Mouse (Mus musculus) cerebellum, postnatal 36 days (tissue): ENCODE results near the gene Kcnb1.

ENCODE experiments used
- DNase-seq, 2 experiments: peaks; one replicate each; pipeline ENCODE4 v3.0.0; 2021 to 2022; ENCODE audit warnings: mixed read lengths in 2 of 2

The Kcnb1 gene

DNA sequence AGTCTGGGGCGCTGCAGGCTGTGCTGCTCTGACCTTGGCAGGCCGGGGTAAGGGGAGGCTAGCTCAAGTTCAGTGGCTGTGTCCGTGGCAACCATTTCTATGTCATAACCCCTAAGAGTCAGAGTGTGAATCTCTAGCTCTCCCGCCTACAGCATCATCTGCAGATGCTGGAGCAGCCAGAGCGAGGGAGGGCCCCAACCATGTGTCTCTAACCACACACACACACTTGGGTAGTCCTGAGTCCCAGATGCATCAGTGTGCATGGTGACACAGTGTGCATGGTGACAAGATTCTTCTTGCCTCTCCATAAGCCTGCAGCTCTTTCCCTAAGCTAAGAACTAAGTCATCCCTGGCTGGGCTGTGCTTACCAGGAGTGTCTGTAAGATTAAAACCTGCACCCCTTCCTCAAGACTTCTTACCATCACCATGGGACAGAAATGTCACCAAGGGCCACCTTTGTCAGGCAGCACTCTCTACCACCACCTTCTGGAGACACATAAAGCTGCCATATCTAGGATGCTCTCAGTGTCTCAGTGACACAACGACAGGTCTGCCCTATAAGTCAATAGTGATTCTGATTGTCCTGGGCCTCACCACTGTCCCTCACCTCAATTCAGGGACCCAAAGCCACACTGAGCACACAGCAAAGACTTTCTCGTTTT lies 13.7 kb upstream of the Kcnb1 start:
- DNase-seq: no peak

DNA sequence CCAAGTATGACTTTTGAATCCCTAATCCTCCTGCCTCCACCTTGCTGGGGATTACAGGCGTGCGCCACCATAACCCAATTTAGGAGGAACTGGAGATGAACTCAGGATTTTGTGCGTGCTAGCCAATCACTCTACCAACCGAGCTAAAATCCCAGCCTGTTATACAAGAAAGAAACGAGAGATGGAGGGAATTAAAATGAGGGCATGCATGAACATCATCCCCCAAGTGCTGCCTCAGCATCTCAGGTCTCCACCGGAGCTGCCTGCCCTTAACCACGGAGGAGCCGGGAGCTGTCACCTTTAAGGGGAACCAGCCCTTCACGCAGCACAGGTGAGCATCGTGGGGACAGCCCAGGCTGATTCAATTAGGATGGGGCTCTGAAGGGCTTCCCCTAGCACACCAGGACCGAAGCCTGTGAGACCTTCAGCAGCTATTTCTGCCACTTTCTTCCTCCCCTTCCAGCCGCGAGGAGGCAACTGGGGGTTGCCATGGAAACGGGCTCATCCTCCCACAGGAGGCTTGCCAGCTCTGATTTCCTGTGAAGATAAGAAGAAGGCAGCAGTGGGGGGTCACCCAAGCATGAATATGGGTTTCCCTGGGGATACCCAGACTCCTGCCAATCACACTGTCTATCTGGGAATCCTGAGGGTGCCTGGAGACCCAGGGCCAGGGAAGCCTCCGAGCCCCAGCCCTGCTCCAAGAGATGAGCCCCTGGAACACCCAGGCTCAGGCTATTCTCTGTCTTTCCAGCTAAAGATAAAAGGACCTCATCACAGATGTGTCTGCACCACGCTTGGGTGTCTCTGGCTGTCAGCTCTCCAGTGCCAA lies 11.7 kb upstream of the Kcnb1 start:
- DNase-seq: no peak

DNA sequence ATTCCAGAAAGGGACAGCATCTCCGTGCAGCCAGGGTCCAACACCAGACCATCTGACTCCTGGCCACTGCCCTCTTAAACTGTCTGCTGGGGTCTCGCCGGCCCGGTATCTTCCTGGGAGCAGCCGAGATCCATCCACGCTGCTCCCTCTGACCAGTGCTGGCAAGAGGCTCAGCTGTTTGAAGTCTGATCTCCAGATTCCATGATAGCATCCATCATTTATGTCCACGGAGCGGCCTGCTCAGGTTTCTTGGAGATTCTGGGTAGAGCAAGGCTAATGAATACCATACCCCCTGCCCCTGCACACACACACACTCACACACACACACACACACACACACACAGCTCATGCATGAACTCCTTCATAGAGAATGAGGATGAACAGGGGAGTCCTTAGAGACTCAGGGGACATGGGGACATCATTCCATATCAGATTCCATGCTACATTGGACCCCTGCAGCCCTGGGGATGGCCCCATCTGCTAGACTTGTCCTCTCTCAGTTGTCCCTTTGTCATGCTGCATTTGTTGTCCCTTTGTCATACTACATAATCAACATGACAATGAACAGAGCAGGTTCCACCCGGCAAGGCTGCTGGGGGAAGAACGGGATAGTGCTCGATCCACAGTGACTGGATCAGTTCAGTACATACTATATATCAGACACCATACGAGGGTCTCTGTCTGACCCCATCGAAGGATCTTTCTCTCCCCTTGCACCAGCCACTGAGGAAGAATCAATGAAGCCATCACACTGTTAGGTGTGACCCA lies 8.9 kb upstream of the Kcnb1 start:
- no peak for DNase-seq

DNA sequence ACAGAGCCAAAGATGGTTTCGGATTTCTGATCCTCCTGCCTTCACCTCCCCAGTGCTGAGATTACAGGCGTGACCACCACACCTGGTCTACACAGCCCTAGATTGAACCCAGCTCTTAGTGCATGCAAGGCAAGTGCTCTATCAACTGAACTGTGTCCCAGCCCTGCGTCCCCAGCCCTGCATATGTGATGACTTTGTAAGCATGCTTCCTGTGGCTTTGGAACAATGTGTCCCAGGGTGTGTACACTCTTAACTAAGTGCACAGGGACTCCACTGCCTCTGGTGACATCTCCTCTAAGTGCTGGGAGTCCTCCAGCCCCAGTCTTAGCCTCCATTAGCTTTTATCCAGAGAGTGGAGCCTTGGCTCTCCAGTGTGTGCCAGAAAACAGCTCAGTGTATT lies 3.4 kb upstream of the Kcnb1 start:
- DNase-seq: no peak

DNA sequence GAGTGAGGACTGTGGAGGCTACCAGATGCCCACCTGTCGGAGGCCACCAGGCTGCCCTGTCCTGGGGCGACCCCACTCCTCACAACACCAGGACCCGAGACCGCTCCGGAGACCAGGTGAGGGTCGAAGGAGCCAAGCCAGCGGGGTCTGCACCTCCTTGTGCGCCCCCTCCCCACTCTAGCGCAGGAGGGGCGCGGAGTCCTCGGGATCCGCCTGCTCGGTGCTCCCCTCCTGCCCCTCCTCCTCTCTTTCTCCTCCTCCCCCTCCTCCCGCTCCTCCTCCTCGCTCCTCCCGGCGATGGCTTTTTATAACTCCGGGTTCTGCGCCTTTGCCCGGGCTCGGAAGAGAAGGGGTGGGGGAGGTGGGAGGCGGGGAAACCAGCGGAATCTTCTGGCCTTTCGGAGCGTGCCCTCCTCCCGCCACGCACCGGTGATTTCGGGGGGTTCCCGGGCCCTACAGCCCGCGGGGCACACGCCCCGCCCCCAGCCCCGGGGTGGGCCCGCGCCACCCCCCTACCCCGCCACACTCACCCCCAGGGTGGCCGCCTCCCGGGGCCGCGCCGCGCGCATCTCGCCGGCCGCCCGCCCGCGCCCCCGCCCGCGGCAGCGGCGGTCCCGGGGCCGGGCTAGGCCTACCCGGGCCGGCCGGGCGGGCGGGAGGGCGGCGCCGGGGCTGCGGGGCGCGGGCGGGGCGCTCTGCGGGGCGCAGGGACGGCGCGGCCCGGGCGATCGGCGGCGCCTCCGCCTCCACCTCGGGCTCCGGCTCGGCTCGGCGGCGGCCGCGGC lies 472 bp downstream of the Kcnb1 start:
- DNase-seq: no peak

DNA sequence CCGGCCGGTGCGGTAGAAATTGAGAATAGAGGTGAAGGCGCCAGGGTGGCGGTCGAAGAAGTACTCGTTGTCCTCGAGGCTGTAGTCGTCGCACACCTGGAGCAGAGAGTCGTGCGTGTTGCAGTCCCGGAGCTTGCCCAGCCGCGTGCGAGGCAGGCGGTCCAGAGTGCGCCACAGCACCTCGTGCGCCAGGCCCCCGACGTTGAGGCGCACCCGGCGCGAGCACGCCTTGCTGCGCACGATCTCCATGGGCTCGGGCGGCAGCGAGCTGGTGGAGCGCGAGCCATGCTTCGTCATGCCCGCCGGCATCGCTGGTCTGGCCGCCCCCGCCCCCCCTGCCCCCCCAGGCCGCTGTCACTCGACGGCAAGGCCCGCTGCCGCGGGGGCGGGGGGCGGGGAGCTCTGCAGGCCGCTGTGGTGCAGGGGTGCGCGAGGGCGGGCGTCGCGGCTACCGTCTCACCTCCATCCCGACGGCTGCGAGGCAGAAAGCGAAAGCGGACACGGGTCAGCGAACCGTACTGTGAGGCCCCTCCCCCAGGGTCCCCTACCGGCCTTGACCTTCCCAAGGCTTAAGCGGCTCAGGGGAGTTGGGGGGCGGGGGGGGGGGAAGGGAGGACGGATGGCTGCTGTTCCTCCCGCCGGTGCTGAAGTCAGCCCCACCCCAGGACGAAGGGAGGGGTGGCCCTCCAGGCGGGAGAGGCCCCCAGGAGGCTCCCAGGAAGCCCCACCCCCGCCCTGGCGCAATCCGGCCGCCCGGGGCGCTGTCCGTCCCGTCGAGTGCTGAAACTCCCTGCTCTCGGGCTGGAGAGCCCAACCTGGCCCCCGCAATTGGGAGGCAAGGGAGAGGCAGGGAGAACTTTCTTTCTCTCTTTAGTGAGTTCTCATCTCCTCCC lies 1.4 kb downstream of the Kcnb1 start:
- peak in 1 of 2 experiments; percentile 23 for DNase-seq

DNA sequence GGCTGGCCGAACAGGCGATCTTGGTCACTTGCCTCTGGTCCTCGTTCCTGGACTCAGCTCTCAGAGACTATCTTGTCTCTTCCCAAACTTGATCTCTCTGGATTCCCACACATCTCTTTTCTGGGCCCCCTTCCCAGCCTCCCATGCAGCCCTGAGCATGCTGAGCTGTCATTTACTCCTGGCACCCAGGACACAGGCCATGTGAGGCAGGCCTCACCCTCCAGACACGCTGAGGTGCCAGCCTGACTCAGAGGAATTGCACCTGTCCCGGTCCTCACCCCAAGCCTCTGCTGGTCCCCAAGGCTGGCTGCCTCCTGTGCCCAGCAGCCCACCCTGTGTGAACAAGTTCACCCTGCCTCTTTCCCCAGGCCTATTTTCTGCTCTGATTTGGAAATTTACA lies 2.8 kb downstream of the Kcnb1 start:
- no peak for DNase-seq

DNA sequence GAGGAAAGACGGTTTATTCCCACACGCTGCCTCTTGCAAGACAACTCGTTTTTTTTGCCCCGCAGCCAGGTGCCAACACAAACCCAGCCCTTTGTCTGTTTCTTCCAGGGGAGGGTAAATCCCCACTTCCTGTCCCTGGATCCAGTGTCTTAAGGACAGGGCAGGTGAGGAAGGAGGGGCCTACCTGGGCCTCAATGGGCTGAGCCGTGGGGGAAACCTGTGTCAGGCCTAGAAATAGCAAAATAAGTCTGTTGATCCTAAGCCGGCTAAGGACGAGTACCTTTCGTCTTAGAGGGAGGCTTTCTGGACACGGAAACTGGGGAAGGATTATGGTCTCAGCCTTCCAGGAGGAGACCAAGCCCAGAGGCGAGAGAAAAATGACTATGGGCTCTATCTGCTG lies 3.4 kb downstream of the Kcnb1 start:
- DNase-seq: no peak

DNA sequence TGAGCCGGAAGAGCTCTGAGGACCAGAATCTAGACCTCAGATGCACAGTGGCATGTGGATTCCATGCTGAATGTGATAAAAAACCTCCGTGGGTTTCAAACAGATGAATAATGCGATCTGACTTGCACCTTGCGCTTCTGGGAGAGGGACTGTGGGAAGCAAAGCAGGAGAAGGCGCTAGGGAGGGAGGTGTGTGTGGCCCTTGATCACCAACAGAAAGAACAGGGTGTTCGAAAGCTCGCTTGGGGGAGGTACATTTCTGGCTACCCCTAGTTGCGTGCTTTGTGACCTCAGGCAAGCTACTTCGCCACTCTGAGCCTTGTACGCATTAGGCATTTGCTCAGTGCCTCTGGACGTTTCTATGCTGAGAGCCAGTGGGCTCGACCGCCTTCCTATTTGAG lies 4.0 kb downstream of the Kcnb1 start:
- no peak for DNase-seq

DNA sequence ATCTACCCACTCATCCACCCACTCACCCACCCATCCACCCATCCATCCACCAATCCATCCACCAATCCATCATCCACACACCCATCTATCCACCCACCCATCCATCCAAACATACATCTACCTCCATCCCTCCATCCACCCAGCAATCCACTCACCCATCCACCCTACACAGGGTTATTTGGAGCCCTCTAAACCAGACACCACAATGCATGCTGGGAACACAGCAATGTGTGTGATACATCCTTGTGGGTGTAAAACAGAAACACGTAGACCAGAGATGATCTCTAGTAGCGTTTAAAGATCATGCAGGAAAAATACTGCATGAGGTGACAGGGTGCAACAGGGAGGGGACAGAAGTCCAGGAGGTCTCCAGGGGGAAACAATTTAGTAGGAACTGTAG lies 4.5 kb downstream of the Kcnb1 start:
- DNase-seq: no peak

DNA sequence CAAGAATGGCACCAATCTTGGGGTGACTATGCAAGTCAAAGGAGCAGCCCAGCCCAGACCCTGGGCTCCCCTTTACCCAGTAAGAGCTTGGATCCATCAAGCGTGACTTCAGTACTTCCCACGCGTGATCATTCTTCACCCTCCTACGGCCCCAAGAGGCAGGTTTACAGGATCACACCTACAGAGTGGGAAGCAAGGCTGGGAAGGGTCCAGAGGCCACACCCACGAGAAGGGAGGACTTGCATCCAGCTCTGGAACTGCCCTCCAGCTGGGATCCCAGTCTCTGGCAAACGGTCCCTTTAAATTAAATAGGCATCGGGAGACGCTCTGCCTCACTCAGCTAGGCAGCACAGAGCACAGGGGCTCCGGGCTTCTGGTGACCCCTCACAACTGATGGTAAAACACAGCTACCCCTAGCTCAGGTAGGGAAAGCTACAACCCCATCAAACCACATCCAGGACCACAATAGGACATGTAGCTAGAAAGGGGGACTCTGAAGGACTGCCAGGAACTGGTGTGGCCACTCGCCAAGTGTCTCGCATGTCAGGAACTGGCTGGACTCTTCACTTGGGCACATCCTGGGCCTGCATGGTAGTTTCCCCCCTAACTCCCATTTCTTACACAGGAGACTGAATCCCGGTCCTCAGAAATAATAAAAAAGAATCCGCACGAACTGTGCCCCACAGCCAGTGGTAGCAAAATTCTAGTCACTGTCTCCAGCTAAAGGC lies 8.1 kb downstream of the Kcnb1 start:
- DNase-seq: no peak

DNA sequence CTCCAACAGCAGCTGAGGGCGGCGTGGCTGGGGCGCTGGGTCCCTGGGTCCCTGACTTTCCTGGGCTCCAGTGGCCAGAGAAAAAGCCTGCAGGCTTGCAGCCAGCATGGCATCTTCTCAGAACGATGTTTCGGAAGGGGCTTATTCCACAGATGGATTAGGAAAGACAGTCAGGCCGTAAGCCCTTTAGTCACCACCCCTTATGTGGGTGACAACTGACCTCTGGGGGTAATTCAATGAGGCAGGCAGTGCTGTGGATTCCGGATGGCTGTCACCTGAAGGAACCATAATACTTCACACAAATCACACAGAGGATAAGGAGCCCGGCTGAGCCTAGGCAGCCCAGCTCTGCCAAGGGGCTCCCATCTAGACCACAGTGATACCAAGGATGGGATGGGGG lies 8.9 kb downstream of the Kcnb1 start:
- no peak for DNase-seq

DNA sequence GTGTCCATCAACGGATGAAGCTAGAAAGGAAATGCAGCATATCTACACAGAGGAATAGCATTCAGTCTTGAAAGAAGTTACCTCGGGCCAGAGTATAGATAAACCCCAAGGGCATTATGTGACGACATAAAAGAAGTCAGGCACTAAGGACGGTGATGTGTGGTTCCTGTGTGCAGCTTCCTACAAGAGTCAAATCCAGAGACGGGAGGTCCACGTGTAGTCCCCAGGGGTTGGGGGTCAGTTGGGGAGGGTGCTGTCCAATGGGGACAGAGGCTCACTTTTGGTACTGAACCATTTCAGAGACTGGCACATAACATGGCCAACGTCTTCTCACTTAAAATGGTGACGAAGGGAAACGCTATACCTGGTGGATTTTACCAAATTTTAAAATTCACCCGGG lies 10.7 kb downstream of the Kcnb1 start:
- no peak for DNase-seq

DNA sequence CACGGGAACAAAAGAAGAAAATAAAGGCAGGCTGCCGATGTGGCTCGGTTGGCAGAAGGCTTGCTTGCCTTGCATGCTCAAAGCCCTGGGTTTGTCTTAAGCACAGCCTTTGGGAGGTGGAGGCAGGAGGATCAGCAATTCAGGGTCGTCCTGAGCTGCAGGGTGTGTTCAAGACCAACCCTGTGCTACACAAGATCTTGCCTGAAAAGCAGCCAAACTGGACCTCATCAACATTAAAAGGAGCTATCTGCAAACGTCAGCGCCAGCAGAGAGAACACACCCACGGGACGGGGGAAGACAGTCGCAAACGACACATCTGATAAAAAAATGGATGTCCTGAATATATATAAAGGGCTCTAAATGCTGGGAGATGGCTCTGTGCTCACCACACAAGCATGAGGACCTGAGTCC lies 12.7 kb downstream of the Kcnb1 start:
- no peak for DNase-seq

DNA sequence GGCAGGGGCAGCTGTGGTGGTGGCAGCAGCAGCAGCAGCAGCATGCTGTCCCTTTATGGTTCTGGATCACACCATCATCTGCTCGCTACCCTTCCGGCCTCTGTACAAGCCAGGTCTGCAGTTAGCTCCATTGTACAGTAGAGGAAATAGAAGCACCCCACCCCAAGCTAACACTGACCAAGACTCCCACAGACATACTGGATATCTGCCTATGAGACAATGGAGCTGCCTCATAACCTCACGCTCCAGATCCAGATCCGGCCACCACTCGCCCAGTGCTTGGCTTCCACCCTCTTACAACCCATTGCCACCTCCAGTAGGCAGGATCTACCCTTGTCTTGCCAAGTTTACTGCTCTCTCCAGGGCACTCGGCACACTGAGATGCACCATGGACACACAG lies 14.7 kb downstream of the Kcnb1 start:
- DNase-seq: no peak

DNA sequence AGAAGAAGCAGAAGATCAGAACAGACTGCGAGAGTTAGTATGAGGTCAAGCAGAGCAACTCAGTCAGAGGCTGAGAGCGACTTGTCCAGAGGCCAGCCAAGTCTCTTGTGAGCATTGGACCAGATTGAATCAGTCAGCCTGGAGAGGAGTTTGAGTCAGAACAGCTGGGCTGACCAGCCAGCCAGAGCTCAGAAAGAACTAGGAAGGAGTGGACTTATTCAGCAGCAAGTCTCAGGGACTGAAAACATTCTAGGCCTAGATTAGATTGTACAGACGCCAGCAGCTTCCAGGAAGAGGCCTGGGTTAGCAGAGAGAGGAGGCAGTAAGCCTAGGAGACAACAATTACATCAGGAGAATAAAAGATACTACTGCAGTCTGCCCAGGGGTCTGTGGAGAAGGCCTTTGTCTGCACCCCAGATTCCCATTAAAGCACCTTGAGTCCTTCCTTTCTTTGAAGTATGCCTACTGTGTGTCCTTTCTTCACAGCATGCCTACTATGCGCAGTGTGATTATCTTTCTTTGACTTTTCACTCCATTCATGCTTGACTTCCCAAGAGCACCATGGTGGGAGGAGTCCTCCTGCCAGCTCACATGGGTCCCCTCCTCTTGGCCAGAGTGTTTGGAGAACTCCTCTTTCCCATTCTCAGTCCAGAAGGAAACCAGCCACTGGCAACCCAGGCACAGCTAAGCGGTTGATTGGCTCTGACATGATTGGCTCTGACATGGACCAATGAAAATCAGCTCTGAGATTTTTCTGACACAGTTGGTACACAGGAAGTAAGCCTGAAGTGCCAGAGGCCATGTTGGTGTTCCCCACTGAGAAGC lies 16.7 kb downstream of the Kcnb1 start:
- no peak for DNase-seq

DNA sequence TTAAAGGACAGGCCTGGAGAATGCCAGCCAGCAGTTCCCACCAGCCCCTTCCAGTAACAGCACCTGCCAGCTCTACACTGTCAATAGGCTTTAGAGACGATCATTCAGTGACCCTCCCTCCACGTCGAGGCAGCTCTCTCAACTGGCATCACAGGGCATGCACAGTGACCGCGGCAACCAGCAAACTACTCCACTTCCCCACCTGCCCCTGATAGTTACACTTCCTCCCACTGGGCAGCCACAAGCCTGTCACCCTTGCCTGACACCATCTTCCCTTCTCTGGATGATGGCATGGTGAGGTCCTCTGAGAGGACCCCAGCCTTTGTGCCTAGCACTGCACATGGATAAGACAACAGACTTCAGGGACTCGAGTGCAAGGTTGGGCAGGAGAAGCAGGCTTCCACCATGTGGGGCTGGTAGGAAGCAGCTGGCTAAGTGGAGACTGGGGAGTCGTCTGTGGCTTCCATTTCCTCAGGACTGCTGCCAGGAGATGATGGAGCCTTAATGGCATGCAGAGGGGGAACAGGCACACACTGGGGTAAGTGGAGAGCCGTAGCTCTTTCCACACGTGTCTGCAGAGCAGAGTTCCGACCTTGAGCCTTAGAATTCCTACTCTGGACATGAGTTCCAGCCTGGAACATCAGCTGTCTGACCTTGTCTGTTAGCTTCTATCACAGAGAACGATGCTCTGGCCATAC lies 22.3 kb downstream of the Kcnb1 start:
- DNase-seq: no peak

DNA sequence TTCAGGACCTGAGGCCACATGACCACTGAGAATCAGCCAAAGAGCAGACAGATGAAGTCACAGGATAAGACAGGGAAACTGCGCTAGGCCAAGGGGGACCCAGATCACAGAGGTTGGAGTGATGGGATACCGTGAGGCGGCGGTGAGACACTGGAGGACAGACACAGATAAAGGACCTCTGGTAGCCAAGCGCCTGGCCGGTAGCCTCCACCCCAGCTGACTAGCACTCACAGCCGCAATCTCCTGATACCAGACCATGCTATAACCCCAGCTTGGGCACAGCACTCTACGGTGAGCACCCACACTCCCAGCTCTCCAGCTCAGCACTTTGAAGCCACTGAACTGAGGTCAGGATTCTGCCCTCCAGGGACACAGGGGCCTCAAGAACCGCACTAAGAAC lies 26.4 kb downstream of the Kcnb1 start:
- no peak for DNase-seq

DNA sequence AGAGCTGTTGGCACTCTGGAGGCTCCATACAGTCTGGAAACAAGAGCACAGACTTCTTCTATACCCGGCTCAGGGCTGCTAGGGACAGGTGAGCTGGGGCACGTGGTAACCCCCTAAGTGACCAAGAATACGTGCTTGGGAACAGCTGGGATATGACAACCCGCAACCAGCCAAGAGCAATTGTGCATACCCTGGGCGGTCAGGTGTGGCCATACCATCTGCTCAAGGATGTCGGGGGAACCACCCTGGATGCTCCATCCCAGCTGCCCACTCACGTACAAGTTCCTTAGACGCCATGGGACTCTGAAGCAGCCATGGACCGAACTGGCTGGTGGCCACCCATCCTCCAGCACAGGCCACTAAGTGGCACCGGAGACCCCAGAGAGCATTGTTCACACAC lies 26.8 kb downstream of the Kcnb1 start:
- no peak for DNase-seq
